Mouse (Mus musculus) layer of hippocampus, adult 11-12 months (tissue): ENCODE measurements around the gene Adipoq.
"Not testable (repeated sequence)": the region's sequence is repeated elsewhere in the genome, so short reads cannot be mapped to it uniquely, and the experiment has no call there.

ENCODE experiments used
- DNase-seq: peaks from one replicate; pipeline ENCODE4 v3.0.0; 2022; ENCODE audit warnings: low spot score

The Adipoq gene

GRCm38 (mm10) chr16:23164443-23164842 is 18.1 kb downstream of the Adipoq start:
- DNase-seq, result no peak

GRCm38 (mm10) chr16:23165441-23165840 is 19.1 kb downstream of the Adipoq start:
- no peak for DNase-seq

- DNase-seq, result no peak
Measured at GRCm38 (mm10) chr16:23166646-23167045, 20.3 kb downstream of the Adipoq start.

- DNase-seq, result no peak
Measured at GRCm38 (mm10) chr16:23167079-23167478, 20.7 kb downstream of the Adipoq start.

GRCm38 (mm10) chr16:23170813-23171212 is 24.5 kb downstream of the Adipoq start:
- no peak for DNase-seq

- no peak for DNase-seq
Measured at GRCm38 (mm10) chr16:23173904-23174303, 27.6 kb downstream of the Adipoq start.

DNA sequence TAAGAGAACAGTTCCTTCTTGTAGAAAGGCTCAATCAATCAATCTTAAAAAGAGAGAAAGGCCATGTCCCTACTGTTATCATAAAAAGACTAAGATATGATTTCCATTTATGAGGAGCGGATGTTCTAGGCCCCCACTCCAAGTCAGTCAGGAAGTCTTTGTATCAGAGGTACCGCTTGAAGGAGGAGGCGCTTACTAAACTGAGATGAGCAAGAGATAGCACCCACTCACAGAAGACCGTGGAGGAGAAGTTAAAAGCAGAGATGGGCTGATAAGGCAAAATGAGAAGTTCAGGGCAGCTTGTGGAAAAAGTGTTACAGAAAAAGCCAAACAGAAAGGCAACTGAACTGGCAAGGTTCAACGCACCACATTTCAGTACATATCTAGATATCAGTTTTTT is 28.5 kb downstream of the Adipoq start:
- no peak for DNase-seq

GRCm38 (mm10) chr16:23175956-23176355 is 29.6 kb downstream of the Adipoq start:
- DNase-seq, result no peak

- no peak for DNase-seq
Measured at GRCm38 (mm10) chr16:23177856-23178255, 31.5 kb downstream of the Adipoq start.

DNA sequence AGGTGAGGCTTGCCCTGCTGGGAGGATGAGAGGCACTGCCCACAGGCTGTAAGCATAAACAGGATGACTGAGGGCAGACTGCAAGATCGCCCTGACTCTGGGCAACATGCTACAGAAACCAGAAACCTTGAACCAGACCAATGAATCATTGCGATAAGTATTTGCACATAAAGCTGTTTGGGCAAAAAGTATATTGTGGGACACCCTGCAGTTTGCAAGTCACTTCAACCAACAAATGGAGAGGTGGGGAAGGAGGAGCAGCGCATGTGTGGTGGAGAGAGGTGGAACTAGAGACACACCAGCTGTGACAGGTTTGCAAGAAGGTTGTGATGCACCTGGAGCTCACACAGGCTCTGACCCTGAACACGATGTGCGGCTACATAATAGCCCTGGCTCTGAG is 32.5 kb downstream of the Adipoq start:
- no peak for DNase-seq

DNA sequence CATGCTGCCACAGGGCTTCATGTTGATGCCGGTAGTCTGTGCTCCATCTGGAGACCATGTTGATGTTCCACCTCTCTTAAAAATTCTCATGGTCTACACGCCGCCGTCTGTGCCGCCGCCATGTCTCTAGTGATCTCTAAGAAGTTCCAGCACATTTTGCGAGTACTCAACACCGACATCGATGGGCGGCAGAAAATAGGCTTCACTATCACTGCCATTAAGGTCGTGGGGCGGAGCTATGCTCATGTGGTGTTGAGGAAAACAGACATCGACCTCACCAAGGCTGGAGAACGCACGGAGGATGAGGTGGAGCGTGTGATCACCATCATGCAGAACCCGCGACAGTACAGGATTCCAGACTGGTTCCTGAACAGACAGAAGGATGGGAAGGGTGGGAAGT is 33.1 kb downstream of the Adipoq start:
- not testable (repeated sequence) for DNase-seq

DNA sequence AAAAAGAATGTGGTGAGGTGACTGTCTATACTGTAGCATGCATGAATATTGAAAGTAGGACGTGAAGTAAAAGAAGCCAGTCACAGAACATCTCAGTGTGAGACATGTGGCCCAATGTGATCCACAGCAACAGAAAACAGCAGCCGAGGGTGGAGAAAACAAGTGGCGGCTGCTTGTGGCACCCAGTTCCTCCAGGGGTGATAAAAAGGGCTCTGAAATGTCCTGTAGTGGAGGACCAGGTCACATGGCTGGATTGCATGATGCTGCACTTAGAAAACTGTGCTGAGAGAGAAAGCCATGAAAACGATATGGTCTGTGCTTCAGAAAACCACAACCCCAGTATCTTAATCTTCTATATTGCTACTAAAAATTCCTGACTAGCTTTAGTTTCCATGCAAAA is 34.7 kb downstream of the Adipoq start:
- DNase-seq, result peak; percentile 20

DNA sequence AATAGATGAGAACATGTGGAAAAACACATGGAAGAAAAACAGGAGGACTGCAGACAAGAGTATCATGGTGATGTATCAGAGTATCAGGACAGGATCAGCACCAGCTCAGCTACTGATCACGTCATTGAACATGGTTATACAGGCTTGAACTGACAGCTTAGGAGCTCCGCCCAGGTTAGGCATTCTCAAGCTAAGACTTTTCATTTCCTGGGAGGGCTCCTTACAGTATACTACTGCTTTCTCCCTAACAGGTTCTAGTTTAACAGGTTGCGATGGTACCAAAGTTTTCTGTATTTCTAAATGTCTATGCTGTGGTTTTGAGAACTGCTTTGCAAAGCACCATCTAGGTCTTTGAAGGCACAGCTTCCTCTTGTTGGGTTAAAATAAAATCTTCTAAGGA is 35.2 kb downstream of the Adipoq start:
- DNase-seq, result no peak

- DNase-seq, result no peak
Measured at GRCm38 (mm10) chr16:23181942-23182597, 35.7 kb downstream of the Adipoq start.

GRCm38 (mm10) chr16:23185824-23186223 is 39.5 kb downstream of the Adipoq start:
- no peak for DNase-seq

DNA sequence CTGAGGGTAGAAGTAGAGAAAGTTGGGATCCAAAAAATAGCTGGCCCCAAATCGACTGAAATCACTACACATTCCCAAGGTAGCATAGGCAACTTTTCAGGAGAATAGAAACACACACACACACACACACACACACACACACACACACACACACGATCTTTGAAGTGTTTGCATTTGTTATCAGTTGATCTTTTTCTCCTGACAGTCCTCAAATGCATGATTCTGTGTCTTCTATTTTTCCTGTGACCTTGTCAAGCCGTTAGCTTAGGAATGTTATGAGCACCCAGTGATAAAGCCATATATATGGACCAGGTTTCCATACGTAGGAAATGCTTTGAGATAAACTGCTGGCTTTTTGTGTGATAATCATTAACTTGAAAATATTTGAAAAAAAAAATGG is 40.1 kb downstream of the Adipoq start:
- DNase-seq, result no peak

- DNase-seq, result no peak
Measured at GRCm38 (mm10) chr16:23187983-23188382, 41.6 kb downstream of the Adipoq start.

DNA sequence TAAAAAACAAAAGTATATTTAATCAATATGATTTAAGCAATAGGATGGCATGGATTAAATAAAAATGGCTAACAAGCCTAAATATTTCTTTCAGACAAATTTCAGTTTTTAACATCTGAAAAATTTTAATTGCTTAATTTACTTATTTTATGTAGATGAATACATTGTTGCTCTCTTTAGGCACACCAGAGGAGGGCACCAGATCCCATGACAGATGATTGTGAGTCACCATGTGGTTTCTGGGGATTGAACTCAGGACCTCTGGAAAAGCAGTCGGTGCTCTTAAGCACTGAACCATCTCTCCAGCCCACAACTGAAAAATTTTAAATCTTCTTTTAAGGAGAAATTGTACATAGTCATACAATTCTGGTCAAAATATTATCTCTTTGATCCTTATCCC is 43.3 kb downstream of the Adipoq start:
- DNase-seq, result no peak

- no peak for DNase-seq
Measured at GRCm38 (mm10) chr16:23191560-23192242, 45.4 kb downstream of the Adipoq start.

DNA sequence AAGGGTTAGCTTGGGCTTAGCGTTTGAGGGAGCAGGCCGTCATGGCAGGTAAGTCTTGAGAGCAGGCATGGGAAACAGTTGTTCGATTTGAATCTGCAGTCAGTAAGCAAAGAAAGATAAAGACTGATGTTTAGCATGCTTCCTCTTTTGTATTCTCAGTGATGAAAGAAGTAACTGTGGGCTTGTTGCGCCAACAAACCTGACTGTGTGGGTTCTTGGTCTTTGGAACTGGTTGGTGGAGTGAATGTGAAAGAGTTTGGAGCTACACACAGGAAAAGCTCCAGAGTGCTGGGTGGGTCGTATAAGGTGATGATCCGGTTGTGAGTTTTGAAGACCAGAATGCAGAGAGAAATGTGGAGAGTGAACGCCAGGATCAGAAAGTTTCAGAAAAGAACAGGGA is 49.3 kb downstream of the Adipoq start:
- no peak for DNase-seq

DNA sequence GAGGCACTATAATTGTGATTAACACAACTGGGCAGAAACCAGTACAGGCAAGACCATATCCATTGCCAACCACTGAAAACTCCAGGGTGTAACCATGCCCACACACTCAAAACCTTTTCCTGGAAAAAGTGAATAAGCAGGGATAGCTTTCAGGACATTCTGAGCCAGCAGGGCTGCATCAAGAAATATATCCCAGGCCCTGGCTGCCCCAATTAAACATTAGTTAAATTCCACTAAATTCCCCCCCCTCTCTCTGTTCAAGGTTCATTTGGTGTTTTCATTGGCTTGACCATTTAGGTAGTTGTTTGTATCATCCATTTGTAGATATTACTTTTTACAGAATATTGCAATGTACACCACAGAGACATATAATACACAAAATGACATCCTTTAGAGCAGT is 50.0 kb downstream of the Adipoq start:
- no peak for DNase-seq

DNA sequence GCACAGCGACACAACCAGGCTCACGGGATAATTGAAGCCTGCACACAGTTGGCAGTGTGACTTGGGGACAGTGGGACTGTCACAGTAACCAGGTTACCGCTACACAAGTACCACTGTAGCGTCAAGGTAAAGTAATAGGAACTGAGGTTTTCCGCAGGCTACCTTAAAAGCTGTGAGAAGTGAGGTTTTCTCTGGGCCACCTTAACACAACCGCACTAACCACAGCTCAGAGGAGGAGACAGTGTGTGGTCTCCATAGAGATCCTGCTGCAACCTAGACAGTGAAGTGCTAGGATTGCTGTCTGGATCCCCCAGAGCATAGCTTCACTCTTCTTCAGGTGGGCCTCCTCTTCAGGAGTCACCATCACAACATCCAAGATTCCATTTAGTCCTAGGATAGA is 50.5 kb downstream of the Adipoq start:
- no peak for DNase-seq

- DNase-seq, result no peak
Measured at GRCm38 (mm10) chr16:23201498-23201897, 55.2 kb downstream of the Adipoq start.
